15 mouse cellular contexts compared by ENCODE assay signal in genomic region chr1:118589721-118590120, GRCm38 (mm10). TPM values are rescaled to one million over a fixed set of nuclear protein-coding genes. Genes with fewer than 3 reads are reported as not detected.
DNase-seq lines count a peak whose midpoint lies in the region; ATAC-seq and TF ChIP-seq lines count a peak whose summit lies in the region.
"Had no signal": no experiment of that assay in that cellular context is flagged by ENCODE, and none has a peak within 500 bp of the region (broad histone marks: within the 10 kb centered on the region; RNA-seq: fewer than 3 reads in every experiment).

No protein-coding gene starts in this region.

- no peak for DNase-seq in forebrain, embryonic 11.5 days (ENCODE audit: low spot score)
- DNase-seq in liver, adult 2 months (ENCODE audit: extremely low read depth, low read depth, low spot score): peak; percentile 84
- no peak for DNase-seq in liver, postnatal 0 days
- DNase-seq in retina, embryonic 14.5 days (ENCODE audit: low spot score): peak; percentile 6
- DNase-seq in right cerebral cortex, adult 2 months (ENCODE audit: low spot score in 2 of 2): no peak
- no peak for DNase-seq in cerebellum, adult 9-10 months
- DNase-seq: adrenal gland, postnatal 14 days; cerebellum, adult 11-12 months; kidney, adult 11 months had no signal

- no peak overlapping the region for H3K4me3 ChIP-seq in forebrain, embryonic 13.5 days
- no peak overlapping the region for H3K4me3 ChIP-seq in forebrain, embryonic 11.5 days (ENCODE audit: low read depth, low read length)
- no peak overlapping the region for H3K4me3 ChIP-seq in liver, adult 2 months (ENCODE audit: insufficient read depth, low read depth, low read length)
- H3K4me3 ChIP-seq in liver, postnatal 0 days (ENCODE audit: low read depth, low read length): no peak overlapping the region
- H3K4me3 ChIP-seq in heart, embryonic 16.5 days (ENCODE audit: low read length): no peak overlapping the region
- H3K4me3 ChIP-seq: embryonic facial prominence, embryonic 12.5 days; layer of hippocampus, adult 2 months; neural tube, embryonic 12.5 days had no signal

- no peaks in the 10 kb centered on the region for H3K9me3 ChIP-seq in forebrain, embryonic 13.5 days (replicated peaks)
- no peaks in the 10 kb centered on the region for H3K9me3 ChIP-seq in forebrain, embryonic 11.5 days (ENCODE audit: control insufficient read depth, low read length)
- H3K9me3 ChIP-seq in liver, postnatal 0 days (ENCODE audit: low read length): no peaks in the 10 kb centered on the region
- no peaks in the 10 kb centered on the region for H3K9me3 ChIP-seq in heart, embryonic 16.5 days (replicated peaks; ENCODE audit: control insufficient read depth, low read length)
- H3K9me3 ChIP-seq: embryonic facial prominence, embryonic 12.5 days; neural tube, embryonic 12.5 days had no signal

- no peak overlapping the region for H3K9ac ChIP-seq in forebrain, embryonic 13.5 days
- H3K9ac ChIP-seq in forebrain, embryonic 11.5 days (ENCODE audit: low read length): no peak overlapping the region
- no peak overlapping the region for H3K9ac ChIP-seq in liver, adult 2 months (ENCODE audit: low read depth, low read length)
- no peak overlapping the region for H3K9ac ChIP-seq in liver, postnatal 0 days (replicated peaks)
- no peak overlapping the region for H3K9ac ChIP-seq in heart, embryonic 16.5 days (ENCODE audit: low read length)
- H3K9ac ChIP-seq: embryonic facial prominence, embryonic 12.5 days; neural tube, embryonic 12.5 days had no signal

- no peak overlapping the region for H3K27ac ChIP-seq in forebrain, embryonic 13.5 days
- H3K27ac ChIP-seq in forebrain, embryonic 11.5 days (ENCODE audit: low read depth, low read length): no peak overlapping the region
- H3K27ac ChIP-seq in liver, adult 2 months (replicated peaks; ENCODE audit: insufficient read depth, low read depth, low read length): no peak overlapping the region
- H3K27ac ChIP-seq in liver, postnatal 0 days (ENCODE audit: low read depth): no peak overlapping the region
- no peak overlapping the region for H3K27ac ChIP-seq in heart, embryonic 16.5 days (ENCODE audit: low read length)
- H3K27ac ChIP-seq: embryonic facial prominence, embryonic 12.5 days; layer of hippocampus, adult 2 months; neural tube, embryonic 12.5 days had no signal

- H3K27me3 ChIP-seq in forebrain, embryonic 13.5 days: no peaks in the 10 kb centered on the region
- no peaks in the 10 kb centered on the region for H3K27me3 ChIP-seq in forebrain, embryonic 11.5 days (ENCODE audit: control insufficient read depth, insufficient read depth, low read length)
- no peaks in the 10 kb centered on the region for H3K27me3 ChIP-seq in liver, adult 2 months (ENCODE audit: control insufficient read depth, insufficient read depth, low read length)
- no peaks in the 10 kb centered on the region for H3K27me3 ChIP-seq in liver, postnatal 0 days (ENCODE audit: insufficient read depth, low read length)
- H3K27me3 ChIP-seq in heart, embryonic 16.5 days (ENCODE audit: control insufficient read depth, insufficient read depth, low read length): no peaks in the 10 kb centered on the region
- H3K27me3 ChIP-seq: embryonic facial prominence, embryonic 12.5 days; neural tube, embryonic 12.5 days had no signal

- TF ChIP-seq EP300 in liver, postnatal 0 days (IDR thresholded peaks at IDR 0.05; ENCODE audit: low read depth): no peak

- TF ChIP-seq CTCF in liver, adult 2 months (IDR thresholded peaks at IDR 0.05; ENCODE audit: low read depth, low read length): no peak
- no peak for TF ChIP-seq CTCF in liver, postnatal 0 days (IDR thresholded peaks at IDR 0.05; ENCODE audit: low read depth)

- ATAC-seq in forebrain, embryonic 13.5 days: 0 out of 2 replicates have a peak, but pooled peaks have one; percentile 24
- ATAC-seq in forebrain, embryonic 11.5 days (replicated peaks; ENCODE audit: low FRiP score): no peak
- ATAC-seq in liver, postnatal 0 days: no peak
- peak; percentile 61 for ATAC-seq in heart, embryonic 16.5 days (replicated peaks; ENCODE audit: extremely low read depth, insufficient read depth, low FRiP score)

- no peak for TF ChIP-seq POLR2A in liver, adult 2 months (IDR thresholded peaks at IDR 0.05; ENCODE audit: extremely low read depth, insufficient read depth, low read length)

- H3K36me3 ChIP-seq in forebrain, embryonic 13.5 days (ENCODE audit: poor library complexity, severe bottlenecking): peaks cover 56% of the 10 kb centered on the region
- H3K36me3 ChIP-seq in forebrain, embryonic 11.5 days (ENCODE audit: control insufficient read depth, insufficient read depth, low read length): peaks cover 6% of the 10 kb centered on the region
- H3K36me3 ChIP-seq in liver, adult 2 months (ENCODE audit: control insufficient read depth, insufficient read depth, low read length): peaks cover 15% of the 10 kb centered on the region
- H3K36me3 ChIP-seq in liver, postnatal 0 days (replicated peaks; ENCODE audit: insufficient read depth, low read length): peaks cover 30% of the 10 kb centered on the region
- peaks cover 40% of the 10 kb centered on the region for H3K36me3 ChIP-seq in heart, embryonic 16.5 days (ENCODE audit: control insufficient read depth, insufficient read depth)

- no peak overlapping the region for H3K4me2 ChIP-seq in forebrain, embryonic 13.5 days
- H3K4me2 ChIP-seq in forebrain, embryonic 11.5 days (ENCODE audit: low read depth, low read length, severe bottlenecking): no peak overlapping the region
- H3K4me2 ChIP-seq in liver, postnatal 0 days (ENCODE audit: low read depth, low read length): no peak overlapping the region
- no peak overlapping the region for H3K4me2 ChIP-seq in heart, embryonic 16.5 days (ENCODE audit: low read depth, low read length)
- H3K4me2 ChIP-seq: embryonic facial prominence, embryonic 12.5 days; neural tube, embryonic 12.5 days had no signal

- H3K4me1 ChIP-seq in forebrain, embryonic 13.5 days: no peaks in the 10 kb centered on the region
- H3K4me1 ChIP-seq in forebrain, embryonic 11.5 days (replicated peaks; ENCODE audit: control insufficient read depth, insufficient read depth, low read length): no peaks in the 10 kb centered on the region
- peaks cover 12% of the 10 kb centered on the region for H3K4me1 ChIP-seq in liver, adult 2 months (ENCODE audit: control insufficient read depth, insufficient read depth, low read length)
- H3K4me1 ChIP-seq in liver, postnatal 0 days (ENCODE audit: insufficient read depth): no peaks in the 10 kb centered on the region
- H3K4me1 ChIP-seq in heart, embryonic 16.5 days (ENCODE audit: control insufficient read depth, insufficient read depth, low read length): peaks cover 17% of the 10 kb centered on the region
- H3K4me1 ChIP-seq: embryonic facial prominence, embryonic 12.5 days; neural tube, embryonic 12.5 days had no signal

- no peaks in the 10 kb centered on the region for H3K79me2 ChIP-seq in liver, adult 2 months (ENCODE audit: control insufficient read depth, insufficient read depth, low read length)

- WGBS in forebrain, embryonic 13.5 days: 77% methylated on average over 5 of the region's 5 CpGs
- 81% methylated on average over 5 of the region's 5 CpGs for WGBS in forebrain, embryonic 11.5 days
- 57% methylated on average over 5 of the region's 5 CpGs for WGBS in liver, adult 2 months
- 69% methylated on average over 5 of the region's 5 CpGs for WGBS in liver, postnatal 0 days (ENCODE audit: insufficient replicate concordance)
- whole genome bisulfite sequencing in heart, embryonic 16.5 days: 61% methylated on average over 5 of the region's 5 CpGs

RNA-seq across cellular contexts. Expression of gene Tfcp2l1, which starts 38.0 kb away (rescaled TPM):
- polyA plus RNA-seq in forebrain, embryonic 13.5 days (2015; fragmentation: Nextera tagmentation; extraction: Ambion mirVana): 0.13 and 0.48 TPM in 2 replicates
- 0.17 and 0.24 TPM in 2 replicates for polyA plus RNA-seq in forebrain, embryonic 11.5 days (2014; fragmentation: Nextera tagmentation; extraction: Ambion mirVana)
- total RNA-seq in liver, adult 2 months (2014; rRNA removed): 1.6 and 3.6 TPM in 2 replicates
- polyA plus RNA-seq in liver, adult 2 months (2012; rRNA removed): 2.5 and 3.3 TPM in 2 replicates
- polyA plus RNA-seq in liver, postnatal 0 days (2015; fragmentation: Nextera tagmentation; extraction: Ambion mirVana): 0.62 and 0.96 TPM in 2 replicates
- polyA plus RNA-seq in heart, embryonic 16.5 days (2015; fragmentation: Nextera tagmentation; extraction: Ambion mirVana): 0.62 and 0.75 TPM in 2 replicates
- total RNA-seq: megakaryocyte progenitor cell, adult 5-6 weeks had no signal

Comparison
In these comparisons a context has a peak if more than half of its experiments do, and no peak if none do; other contexts are left out.
1. ATAC-seq: peak in forebrain, embryonic 13.5 days (single experiment) and heart, embryonic 16.5 days (single experiment); none in forebrain, embryonic 11.5 days (single experiment) and liver, postnatal 0 days (single experiment).
2. DNase-seq: peak in liver, adult 2 months (single experiment) and retina, embryonic 14.5 days (single experiment); none in forebrain, embryonic 11.5 days (single experiment), liver, postnatal 0 days (single experiment), right cerebral cortex, adult 2 months (0 of 2) and cerebellum, adult 9-10 months (single experiment).